Mouse (Mus musculus) c-Kit-negative CD71-positive TER-119-positive erythroid progenitor cells, embryonic 14.5 days (primary cell): Measurements from ENCODE around the gene 1700019N19Rik.

Experiments
- DNase-seq: peaks from one replicate; pipeline ENCODE4 v3.0.0-alpha.2; 2013; ENCODE audit warnings: low read depth, low spot score

1700019N19Rik gene

DNA sequence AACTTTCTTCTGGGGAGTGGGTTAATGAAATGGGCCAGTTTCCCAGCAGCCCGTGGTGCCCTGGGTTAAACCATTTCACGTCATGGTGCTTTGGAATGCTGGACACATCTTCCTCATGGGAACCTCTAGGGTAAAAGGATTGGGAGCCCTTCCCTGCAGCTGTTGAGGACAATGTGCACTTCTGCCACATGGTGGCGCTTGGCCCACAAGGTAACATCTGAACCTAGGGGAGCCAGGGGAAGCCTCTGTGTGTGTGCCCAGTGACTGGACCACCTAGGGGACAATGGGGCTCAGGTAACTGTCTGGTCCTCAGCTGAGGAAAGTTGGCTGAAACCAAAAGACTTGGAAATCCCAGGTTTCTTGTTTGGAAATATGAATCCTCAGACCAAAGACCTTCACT, 12.1 kb upstream of the 1700019N19Rik start:
- no peak for DNase-seq

DNA sequence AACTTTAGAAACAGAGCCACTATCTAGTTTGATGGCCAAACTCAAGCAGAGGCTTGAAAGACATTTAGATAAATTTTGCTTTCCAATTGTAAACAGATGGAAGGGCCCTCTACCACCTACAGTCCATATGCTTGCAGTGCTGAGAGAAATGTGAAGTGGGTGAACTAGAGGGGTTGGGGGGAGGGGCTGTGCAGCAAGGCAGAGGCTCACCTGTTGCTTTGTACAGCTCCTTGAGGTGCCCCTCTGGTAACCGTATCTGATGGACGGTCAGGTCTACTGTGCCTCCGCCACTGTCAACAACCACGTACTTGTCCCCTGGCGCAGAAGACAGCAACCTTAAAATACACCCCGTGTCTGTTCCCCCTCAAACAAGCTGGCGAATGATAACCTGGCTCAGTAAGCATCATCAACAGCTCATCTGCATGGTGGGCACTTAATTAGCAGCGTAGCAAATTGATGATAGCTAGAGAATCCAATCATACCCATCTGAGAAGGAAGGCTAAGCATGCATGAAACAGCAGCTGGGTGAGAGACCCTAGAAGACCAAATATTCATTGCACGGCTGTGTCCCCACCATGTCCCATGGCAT, 11.0 kb upstream of the 1700019N19Rik start:
- no peak for DNase-seq

DNA sequence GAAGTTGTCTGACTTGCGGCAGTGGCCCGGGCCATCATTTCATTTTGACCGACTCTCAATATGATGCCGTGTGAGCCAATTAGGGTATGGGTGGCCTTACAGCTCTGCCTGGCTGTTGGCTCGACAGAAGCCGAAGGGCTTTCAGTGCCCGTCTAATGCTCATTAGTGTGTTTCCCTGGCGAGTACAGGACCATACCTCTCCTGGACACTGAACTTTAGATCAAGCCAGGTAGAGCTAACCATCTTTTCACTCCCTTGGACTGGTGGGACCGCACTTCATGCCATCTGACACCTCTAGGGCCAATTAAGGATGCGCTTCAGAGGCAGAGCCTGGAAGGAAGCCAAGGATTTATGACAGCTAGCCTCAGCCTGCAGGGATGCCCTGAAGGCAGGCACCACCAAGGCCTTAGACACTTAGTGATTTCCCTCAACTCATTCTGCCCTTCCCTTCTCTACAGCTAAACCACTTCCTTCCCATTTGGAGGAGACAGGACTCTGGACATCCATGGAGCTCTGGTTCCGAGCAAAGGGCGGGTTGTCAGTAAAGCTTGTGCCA, 931 bp upstream of the 1700019N19Rik start:
- DNase-seq = no peak

DNA sequence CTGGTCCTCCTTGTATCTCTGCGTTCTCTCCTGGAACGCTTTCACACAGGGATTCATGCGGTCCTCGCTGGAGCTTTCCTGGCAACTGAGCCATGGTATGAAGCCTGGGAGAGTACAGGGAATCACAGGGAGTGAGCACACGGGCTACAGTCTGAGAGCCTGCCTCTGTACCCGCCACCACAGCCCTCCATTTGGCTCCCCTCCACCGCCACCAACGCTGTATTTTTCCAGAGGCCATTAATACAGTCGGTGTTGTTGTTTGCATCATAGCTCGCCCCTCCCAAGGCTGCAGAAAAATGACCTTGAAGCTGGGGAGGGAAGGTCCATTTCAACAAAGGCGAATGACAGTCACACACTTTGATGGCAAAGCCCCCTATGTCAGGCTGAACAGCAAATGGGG, 5.1 kb downstream of the 1700019N19Rik start:
- no peak for DNase-seq

DNA sequence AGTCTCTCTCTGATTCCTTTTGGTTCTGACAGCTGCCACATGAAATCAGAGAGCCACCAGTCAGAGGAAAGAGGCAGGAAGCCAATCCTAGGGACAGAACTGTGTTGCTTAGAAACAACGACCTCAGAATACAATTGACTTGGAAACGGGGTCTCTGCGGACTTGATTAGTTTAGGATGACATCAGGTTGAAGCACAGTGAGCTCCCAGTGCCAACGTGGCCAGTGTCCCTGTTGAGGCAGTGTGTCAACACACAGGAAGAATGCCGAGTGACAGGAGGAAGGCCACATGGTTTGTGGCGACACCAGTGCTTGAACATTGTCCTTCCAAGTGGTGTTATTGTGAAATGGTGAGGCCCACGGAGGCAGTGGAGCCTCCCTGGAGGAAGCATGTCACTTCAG, 10.3 kb downstream of the 1700019N19Rik start:
- DNase-seq = no peak

DNA sequence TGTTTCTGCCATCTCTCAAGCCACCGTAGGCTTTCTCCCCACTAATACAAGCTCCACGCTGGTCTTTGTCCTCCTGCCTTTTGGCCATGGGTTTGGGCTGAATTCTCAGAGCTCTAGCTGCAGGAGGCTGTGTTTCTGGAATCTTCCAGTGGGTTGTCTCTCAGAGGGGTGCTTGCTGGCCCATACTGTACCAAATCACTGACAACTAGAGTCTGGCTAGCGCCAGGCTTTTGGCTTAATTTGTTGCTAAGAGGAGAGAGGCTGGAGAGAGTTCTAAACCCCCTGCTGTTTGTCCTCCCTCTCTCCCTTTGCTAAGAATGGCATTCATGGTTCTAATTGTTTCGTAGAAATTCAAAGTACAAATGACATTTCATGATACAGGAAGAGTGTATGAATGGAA, 12.7 kb downstream of the 1700019N19Rik start:
- no peak for DNase-seq

DNA sequence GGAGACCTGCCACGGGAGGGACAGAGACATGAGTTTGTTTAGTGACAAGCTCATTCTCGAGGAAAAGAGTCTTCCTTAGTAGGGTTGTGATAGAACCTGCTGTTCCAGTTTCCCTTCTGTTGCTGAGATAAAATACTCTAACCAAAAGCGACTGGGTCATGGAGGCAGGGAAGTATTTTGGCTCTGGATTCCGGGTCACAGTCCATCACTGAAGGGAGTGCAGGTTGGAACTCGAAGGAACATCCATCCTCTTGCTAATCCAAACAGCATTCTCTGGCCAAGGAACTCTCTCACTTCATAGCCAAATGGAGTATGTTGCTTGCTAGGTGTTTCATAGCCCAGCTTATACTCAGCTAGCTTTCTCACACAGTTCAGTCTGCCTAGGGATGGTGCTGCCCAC, 17.8 kb downstream of the 1700019N19Rik start:
- no peak for DNase-seq

DNA sequence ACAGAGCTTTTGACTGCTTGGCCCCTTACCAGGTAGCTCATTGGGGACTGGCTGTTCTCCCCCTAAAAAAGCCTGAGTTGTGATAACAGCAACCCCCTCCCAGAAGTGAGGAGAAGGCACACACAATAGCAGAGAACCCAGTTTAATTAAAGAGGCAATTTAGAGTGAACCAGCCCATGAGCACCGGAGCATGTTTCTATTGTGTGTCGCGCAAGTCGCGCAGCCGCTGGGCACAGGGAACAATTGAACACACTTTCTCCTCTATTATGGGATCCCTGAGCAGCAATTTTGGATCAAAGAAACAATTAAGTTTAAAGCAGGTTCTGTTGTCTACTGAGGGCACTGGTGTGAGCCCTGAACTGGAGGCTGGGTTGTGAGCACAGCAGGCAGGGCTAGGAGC, 26.9 kb downstream of the 1700019N19Rik start:
- no peak for DNase-seq

DNA sequence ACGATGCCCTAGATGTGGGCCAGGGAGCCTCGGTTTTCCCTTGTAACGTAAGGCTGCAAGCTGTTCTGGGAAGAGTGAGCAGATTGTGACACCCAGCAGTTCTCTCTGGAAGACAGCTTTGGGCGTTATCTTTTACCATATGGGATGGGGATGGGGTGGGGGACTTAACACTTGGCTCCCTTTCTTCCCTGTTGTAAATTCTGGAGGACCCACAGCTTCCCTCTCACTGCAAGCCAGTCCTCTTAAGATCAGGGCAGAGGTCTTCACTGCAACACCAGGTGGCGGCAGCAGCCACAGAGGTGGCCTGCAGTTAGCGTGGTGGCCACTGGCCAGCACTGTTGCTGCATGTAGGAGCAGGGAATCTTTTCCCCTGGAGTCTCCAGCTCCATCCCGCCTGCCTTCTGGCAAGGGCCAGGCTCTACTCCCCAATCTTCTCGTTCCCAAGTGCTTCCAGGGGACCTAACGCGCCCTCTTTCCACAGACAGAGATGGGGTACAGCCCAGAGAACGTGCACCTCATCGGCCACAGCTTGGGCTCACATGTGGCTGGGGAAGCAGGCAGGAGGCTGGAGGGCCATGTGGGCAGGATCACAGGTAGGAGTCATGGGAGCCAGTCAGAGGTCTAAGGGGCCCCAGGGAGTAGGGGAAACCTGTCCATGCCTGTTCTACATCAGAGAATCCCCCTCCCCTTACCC, 31.3 kb downstream of the 1700019N19Rik start:
- DNase-seq = no peak

DNA sequence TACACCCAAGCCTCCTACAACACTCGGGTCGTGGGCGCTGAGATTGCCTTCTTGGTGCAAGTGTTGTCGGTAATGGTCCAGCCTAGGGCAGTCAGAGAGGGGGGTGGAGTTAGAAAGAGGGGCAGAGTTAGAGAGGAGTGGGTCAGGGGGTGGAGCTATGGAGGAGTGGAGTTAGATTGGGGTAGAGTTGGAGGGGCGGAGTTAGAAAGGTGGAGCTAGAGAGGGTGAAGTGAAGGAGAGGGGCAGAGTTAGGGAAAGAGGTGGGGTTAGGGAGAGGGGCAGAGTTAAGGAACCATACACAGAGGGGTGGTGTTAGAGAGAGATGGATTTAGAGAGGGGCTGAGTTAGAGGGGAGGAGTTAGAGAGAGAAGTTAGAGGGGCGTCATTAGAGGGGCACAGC, 31.9 kb downstream of the 1700019N19Rik start:
- DNase-seq = no peak

DNA sequence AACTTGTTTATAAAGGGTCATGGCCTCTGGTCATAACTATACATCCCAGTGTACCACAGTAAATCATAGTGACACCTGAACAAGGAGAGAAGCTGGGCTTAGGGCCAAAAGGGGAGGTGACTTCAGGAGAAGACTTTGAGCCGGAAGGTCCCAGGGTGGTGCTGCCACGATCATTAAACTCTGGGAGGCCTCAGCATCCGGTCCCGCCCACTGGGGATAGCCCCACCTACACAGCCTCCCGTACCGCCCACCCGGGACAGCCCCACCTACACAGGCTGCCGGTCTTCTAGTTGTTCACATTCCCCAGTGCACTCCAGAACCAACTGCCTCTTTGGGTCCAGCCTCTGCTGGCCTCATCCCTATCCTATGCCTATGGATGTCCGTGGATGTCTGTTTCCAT, 34.8 kb downstream of the 1700019N19Rik start, which contains the start of gene Pnliprp2:
Gene Pnliprp2, plus strand, starts transcription at position 297 of the 400 bp plus-strand sequence.
- no peak for DNase-seq

DNA sequence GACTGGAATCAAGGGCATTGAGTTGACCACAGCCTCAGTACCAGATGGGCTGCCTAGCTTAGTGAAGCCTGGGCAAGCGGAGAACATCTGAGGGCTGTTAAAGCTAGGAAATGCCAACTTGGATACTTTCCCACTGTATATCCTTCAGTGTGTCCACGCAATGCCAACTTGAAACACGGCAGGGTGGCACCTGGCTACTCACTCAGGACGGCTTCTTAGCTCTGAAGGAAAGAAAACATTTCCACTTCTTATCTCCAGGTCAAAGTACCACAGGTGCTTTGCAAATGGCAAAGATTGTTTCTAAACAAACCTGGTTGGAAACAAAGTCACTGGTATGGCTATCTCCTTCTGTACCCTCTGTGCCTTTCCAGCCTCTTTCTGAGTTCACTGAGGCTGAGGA, 35.4 kb downstream of the 1700019N19Rik start:
- DNase-seq = no peak

DNA sequence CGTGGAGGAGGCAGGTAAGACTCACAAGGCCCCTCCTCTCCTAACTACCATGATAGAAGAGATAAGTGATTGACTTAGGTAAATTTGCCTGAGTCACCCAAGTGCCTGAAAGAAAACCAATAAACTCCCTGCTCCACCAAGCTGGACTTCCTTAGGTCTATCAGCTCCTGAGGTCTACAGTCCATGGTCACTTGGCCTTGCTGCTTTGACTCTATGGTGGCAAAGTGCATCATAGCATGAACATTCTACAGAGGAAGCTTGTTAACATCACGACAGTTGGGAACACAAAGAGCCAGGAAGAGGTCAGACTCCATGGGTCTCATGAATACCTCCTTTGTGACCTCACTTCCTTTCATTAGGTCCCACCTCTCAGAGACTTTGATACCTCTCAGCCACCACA, 42.8 kb downstream of the 1700019N19Rik start:
- no peak for DNase-seq

DNA sequence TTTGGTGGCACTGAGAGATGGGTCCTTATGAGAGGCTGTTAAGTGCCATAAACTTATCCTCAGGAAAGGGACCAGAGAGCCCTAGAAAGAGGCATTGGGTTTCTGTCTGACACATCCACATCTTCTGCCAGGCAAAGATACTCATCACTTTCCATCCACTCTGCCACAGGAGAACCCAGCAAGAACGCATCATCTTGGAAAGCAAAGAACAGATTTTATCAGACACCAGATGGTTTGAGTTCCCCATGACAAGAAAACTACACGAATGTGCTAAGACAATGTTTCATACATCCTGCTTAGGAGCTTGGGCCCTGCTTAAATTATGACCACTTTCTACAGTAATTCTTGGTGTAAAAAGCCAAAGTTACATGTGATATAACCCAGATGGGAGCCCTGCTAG, 43.4 kb downstream of the 1700019N19Rik start:
- no peak for DNase-seq

DNA sequence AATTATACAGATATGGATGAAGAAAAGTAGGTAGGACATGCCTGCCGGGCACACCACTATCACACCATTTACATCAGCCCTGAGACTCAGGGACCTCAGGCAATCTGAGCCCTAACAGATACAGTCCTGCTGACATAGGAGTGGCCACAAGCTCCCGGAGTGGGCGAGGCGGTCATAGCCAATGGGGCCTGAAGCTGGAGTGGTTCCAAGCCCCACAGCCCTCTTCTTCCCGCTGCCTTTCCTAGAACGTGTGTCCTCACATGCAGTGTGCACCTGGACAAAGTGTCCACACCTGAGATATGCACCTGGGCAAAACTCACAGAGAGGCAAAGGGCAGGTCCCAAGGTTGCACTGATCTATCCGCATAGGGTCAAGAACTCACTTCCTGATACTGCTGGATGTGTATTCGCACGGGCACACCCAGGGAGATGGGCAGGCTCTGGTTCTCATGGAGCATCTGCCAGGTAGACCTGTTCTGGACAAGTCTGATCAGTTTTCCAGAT, 46.7 kb downstream of the 1700019N19Rik start:
- DNase-seq = no peak

DNA sequence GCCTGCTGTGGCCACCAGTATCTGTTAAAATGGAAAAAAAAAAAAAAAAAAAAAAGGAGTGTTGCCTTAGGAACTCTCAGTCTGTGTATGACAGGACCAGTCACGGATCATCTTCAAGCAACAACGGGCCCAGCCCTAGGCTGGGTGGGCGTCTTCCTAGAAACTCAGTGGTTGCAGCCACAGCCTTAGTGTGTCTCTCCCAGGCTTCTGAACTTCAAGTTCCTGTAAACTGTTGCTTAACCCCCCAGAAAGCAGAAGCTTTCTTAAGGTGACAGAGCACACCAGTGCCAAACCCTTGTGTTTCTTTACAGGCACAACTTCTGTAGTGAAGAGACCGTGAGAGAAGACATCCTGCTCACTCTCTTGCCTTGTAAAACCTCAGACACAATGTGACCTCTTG, 50.5 kb downstream of the 1700019N19Rik start:
- no peak for DNase-seq

DNA sequence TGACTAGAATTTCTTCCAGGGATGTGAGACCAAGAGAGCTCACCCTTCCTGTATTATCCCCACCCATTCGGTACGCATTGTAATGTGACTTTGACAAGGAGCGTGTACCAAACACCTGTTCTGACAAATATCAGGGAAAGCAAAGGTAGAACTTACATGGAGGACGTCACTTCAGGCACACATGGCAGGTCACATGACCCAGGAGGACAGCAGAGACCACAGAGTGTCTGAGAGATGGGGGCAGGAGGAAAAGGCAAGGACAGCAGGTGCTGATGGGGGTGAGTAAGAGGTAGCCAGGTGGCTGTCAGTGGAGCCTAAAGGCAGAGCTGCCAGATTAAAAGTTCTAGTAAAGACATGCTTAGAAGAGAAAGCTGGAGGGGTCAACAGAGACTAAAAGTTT, 51.5 kb downstream of the 1700019N19Rik start:
- DNase-seq = no peak

DNA sequence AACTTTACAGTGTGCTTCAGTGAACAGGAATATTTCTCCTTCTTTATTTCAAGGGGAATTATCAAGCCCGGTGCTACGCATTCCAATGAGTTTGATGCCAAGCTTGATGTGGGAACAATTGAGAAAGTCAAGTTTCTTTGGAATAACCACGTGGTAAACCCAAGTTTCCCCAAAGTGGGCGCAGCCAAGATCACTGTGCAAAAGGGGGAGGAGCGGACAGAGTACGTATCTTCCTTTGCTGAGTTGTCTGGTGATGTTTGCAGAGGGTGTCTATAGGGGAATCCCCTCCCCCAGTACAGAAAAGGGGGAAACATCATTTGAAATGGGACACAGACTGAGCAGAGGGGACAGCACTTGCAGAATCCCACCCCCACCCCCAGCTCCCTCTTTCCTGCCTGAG, 53.2 kb downstream of the 1700019N19Rik start:
- DNase-seq = no peak

DNA sequence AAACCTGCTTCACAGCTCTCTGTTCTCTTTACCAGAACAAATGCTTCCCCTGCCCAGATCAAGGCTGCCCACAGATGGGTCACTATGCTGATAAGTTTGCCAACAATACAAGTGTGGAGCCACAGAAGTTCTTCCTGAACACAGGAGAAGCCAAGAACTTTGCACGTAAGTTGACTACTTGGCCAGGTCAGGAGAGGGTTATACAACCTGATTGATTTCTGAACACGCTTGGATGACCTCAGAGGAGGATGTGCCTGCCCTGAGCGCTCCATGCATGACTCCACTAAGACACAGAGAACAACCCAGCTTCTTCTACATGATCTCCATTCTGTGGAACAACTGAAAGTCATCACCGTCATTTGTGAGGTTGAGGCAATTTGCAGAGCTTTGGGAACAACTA, 56.1 kb downstream of the 1700019N19Rik start:
- no peak for DNase-seq
